Mouse (Mus musculus) midbrain, embryonic 16.5 days (tissue): ENCODE results near the gene Atp6v1f. TPM values are rescaled to one million over a fixed set of nuclear protein-coding genes. Genes with fewer than 3 reads are reported as not detected.
A peak's percentile ranks its signal among the peaks of the same experiment; 100 is the strongest.

Experiments used
- ATAC-seq: fragments of 200-750 bp; cut with Nextera tagmentation; 2 replicates; pipeline ENCODE4 v1.8.0; 2017; ENCODE audit warnings: moderate TSS enrichment
- H3K27ac ChIP-seq: fragments of 300-500 bp; sonication (generic); 2 replicates; pipeline ENCODE4 v1.5.1; 2014; ENCODE audit warnings: mild to moderate bottlenecking, low read length, mixed read lengths
- H3K27me3 ChIP-seq: fragments of 300-500 bp; sonication (generic); 2 replicates; pipeline ENCODE4 v1.6.1; 2014; ENCODE audit warnings: low read depth, low read length, mixed read lengths; ENCODE audit not compliant: control insufficient read depth, insufficient read depth
- H3K36me3 ChIP-seq: fragments of 300-500 bp; sonication (generic); 2 replicates; pipeline ENCODE4 v1.6.1; 2014; ENCODE audit warnings: mild to moderate bottlenecking, low read length, moderate library complexity, mixed read lengths; ENCODE audit not compliant: control insufficient read depth, insufficient read depth
- H3K4me1 ChIP-seq: fragments of 300-500 bp; sonication (generic); 2 replicates; pipeline ENCODE4 v1.6.1; 2014; ENCODE audit warnings: mild to moderate bottlenecking, low read length, mixed read lengths; ENCODE audit not compliant: control insufficient read depth, insufficient read depth
- H3K4me2 ChIP-seq: fragments of 300-500 bp; sonication (generic); 2 replicates; pipeline ENCODE4 v1.6.1; 2014; ENCODE audit warnings: mild to moderate bottlenecking, low read length, mixed read lengths
- H3K4me3 ChIP-seq: fragments of 300-500 bp; sonication (generic); 2 replicates; pipeline ENCODE4 v1.5.1; 2014; ENCODE audit warnings: low read depth, mild to moderate bottlenecking, low read length, moderate library complexity, mixed read lengths
- H3K9ac ChIP-seq: fragments of 300-500 bp; sonication (generic); 2 replicates; pipeline ENCODE4 v1.6.1; 2014; ENCODE audit warnings: low read depth, low read length, mixed read lengths
- H3K9me3 ChIP-seq: fragments of 300-500 bp; sonication (generic); replicated peaks from 2 replicates; pipeline ENCODE4 v1.6.1; 2014; ENCODE audit warnings: mild to moderate bottlenecking, low read length, mixed read lengths; ENCODE audit not compliant: control insufficient read depth, poor library complexity, severe bottlenecking
- WGBS: fragments of 180-500 bp; shearing (Covaris S2); extraction: QIAGEN DNeasy Blood & Tissue Kit; methylation state at CpG from one replicate; pipeline ENCODE4 v1.1.7; 2014; 5-methylcytosine and 5-hydroxymethylcytosine counted together
- polyA plus RNA-seq: library from polyadenylated mRNA; unstranded; fragments of >200 nt; fragmentation: Nextera tagmentation; extraction: Ambion mirVana; gene quantifications from 2 replicates; pipeline ENCODE4 v1.2.1, GENCODE M21; 2015

The Atp6v1f gene
- polyA plus RNA-seq, 1 experiment from 2014 or later: 340 TPM

- 95% methylated on average over 13 of the region's 13 CpGs for WGBS
- H3K9me3 ChIP-seq: no peaks in the 10 kb centered on the region
- no peaks in the 10 kb centered on the region for H3K36me3 ChIP-seq
- H3K4me1 ChIP-seq: peaks cover 4% of the 10 kb centered on the region; the same call in 1 of the 2 replicates
- H3K4me3 ChIP-seq: no peak overlapping the region
- no peak overlapping the region for H3K4me2 ChIP-seq
- no peak overlapping the region for H3K27ac ChIP-seq
- no peak overlapping the region for H3K9ac ChIP-seq
- peaks cover 19% of the 10 kb centered on the region for H3K27me3 ChIP-seq
- no peak for ATAC-seq
These were observed 15.2 kb downstream of the Atp6v1f start for GRCm38 (mm10) chr6:29482691-29483090.

GRCm38 (mm10) chr6:29484716-29485559 is 17.4 kb downstream of the Atp6v1f start:
- peak; percentile 50; the same call in 1 of the 2 replicates for ATAC-seq
- 7% methylated on average over 26 of the region's 26 CpGs for WGBS
- peak overlapping the region; percentile 41; the same call in 1 of the 2 replicates for H3K9ac ChIP-seq

GRCm38 (mm10) chr6:29485951-29486350 is 18.4 kb downstream of the Atp6v1f start:
- no peaks in the 10 kb centered on the region for H3K36me3 ChIP-seq
- H3K9me3 ChIP-seq: no peaks in the 10 kb centered on the region
- no peak for ATAC-seq
- H3K4me2 ChIP-seq: no peak overlapping the region
- WGBS: 38% methylated on average over 2 of the region's 2 CpGs
- peaks cover 4% of the 10 kb centered on the region; the same call in 1 of the 2 replicates for H3K4me1 ChIP-seq
- H3K27ac ChIP-seq: no peak overlapping the region
- H3K4me3 ChIP-seq: no peak overlapping the region
- no peak overlapping the region for H3K9ac ChIP-seq
- peaks cover 19% of the 10 kb centered on the region for H3K27me3 ChIP-seq

More at GRCm38 (mm10) chr6:29484716-29485559, 17.4 kb downstream of the Atp6v1f start:
- Histone ChIP-seq H3K27me3 (peaks cover 19% of the 10 kb centered on the region), H3K27ac (no peak overlapping the region), H3K4me3 (peak overlapping the region; percentile 20; the same call in 1 of the 2 replicates), H3K4me1 (peaks cover 4% of the 10 kb centered on the region; the same call in 1 of the 2 replicates), H3K9me3 (no peaks in the 10 kb centered on the region), H3K4me2 (peak overlapping the region; percentile 55), H3K36me3 (no peaks in the 10 kb centered on the region)

- H3K27me3 ChIP-seq: peaks cover 21% of the 10 kb centered on the region
- H3K4me3 ChIP-seq: no peak overlapping the region
- no peaks in the 10 kb centered on the region for H3K9me3 ChIP-seq
- H3K36me3 ChIP-seq: no peaks in the 10 kb centered on the region
- no peak overlapping the region for H3K9ac ChIP-seq
- H3K4me2 ChIP-seq: no peak overlapping the region
- H3K27ac ChIP-seq: no peak overlapping the region
- H3K4me1 ChIP-seq: no peaks in the 10 kb centered on the region
- WGBS: 91% methylated on average over 4 of the region's 4 CpGs
- ATAC-seq: no peak
These were observed 26.6 kb downstream of the Atp6v1f start for GRCm38 (mm10) chr6:29494101-29494500.

- Histone ChIP-seq H3K4me1 (no peaks in the 10 kb centered on the region), H3K4me3 (no peak overlapping the region), H3K9ac (no peak overlapping the region), H3K9me3 (no peaks in the 10 kb centered on the region), H3K27ac (no peak overlapping the region), H3K4me2 (0 out of 2 replicates have a peak overlapping the region, but pooled peaks have one; percentile 16), H3K27me3 (peaks cover 21% of the 10 kb centered on the region), H3K36me3 (no peaks in the 10 kb centered on the region)
- WGBS: 13% methylated on average over 25 of the region's 25 CpGs
- no peak for ATAC-seq
These were observed 28.8 kb downstream of the Atp6v1f start for GRCm38 (mm10) chr6:29496270-29496669.

GRCm38 (mm10) chr6:29497791-29498190 is 30.3 kb downstream of the Atp6v1f start:
- no peak overlapping the region for H3K9ac ChIP-seq
- no peak overlapping the region for H3K27ac ChIP-seq
- peaks cover 21% of the 10 kb centered on the region for H3K27me3 ChIP-seq
- H3K4me2 ChIP-seq: no peak overlapping the region
- WGBS: 37% methylated on average over 2 of the region's 2 CpGs
- no peaks in the 10 kb centered on the region for H3K9me3 ChIP-seq
- H3K4me3 ChIP-seq: no peak overlapping the region
- no peaks in the 10 kb centered on the region for H3K4me1 ChIP-seq
- H3K36me3 ChIP-seq: no peaks in the 10 kb centered on the region
- ATAC-seq: peak; percentile 57

- ATAC-seq: no peak
- no peaks in the 10 kb centered on the region for H3K9me3 ChIP-seq
- H3K4me2 ChIP-seq: no peak overlapping the region
- no peak overlapping the region for H3K9ac ChIP-seq
- H3K4me3 ChIP-seq: no peak overlapping the region
- H3K27ac ChIP-seq: no peak overlapping the region
- H3K36me3 ChIP-seq: no peaks in the 10 kb centered on the region
- no peaks in the 10 kb centered on the region for H3K4me1 ChIP-seq
- H3K27me3 ChIP-seq: peaks cover 21% of the 10 kb centered on the region
- WGBS: 94% methylated on average over 7 of the region's 7 CpGs
These were observed 32.7 kb downstream of the Atp6v1f start for GRCm38 (mm10) chr6:29500177-29500576.

GRCm38 (mm10) chr6:29500810-29501209 is 33.3 kb downstream of the Atp6v1f start:
- Histone ChIP-seq H3K9me3 (no peaks in the 10 kb centered on the region), H3K4me3 (no peak overlapping the region), H3K27me3 (peaks cover 17% of the 10 kb centered on the region), H3K36me3 (no peaks in the 10 kb centered on the region), H3K4me1 (no peaks in the 10 kb centered on the region), H3K4me2 (no peak overlapping the region), H3K27ac (no peak overlapping the region), H3K9ac (no peak overlapping the region)
- no peak for ATAC-seq
- 89% methylated on average over 6 of the region's 6 CpGs for WGBS

- Histone ChIP-seq H3K4me1 (no peaks in the 10 kb centered on the region), H3K9ac (no peak overlapping the region), H3K27ac (no peak overlapping the region), H3K4me2 (no peak overlapping the region), H3K36me3 (no peaks in the 10 kb centered on the region), H3K4me3 (no peak overlapping the region), H3K9me3 (no peaks in the 10 kb centered on the region), H3K27me3 (peaks cover 15% of the 10 kb centered on the region)
- ATAC-seq: no peak
- 93% methylated on average over 1 of the region's 1 CpGs for WGBS
These were observed 34.1 kb downstream of the Atp6v1f start for GRCm38 (mm10) chr6:29501599-29501998.
